Mouse (Mus musculus): ENCODE results near the gene Asic2.

DNA sequence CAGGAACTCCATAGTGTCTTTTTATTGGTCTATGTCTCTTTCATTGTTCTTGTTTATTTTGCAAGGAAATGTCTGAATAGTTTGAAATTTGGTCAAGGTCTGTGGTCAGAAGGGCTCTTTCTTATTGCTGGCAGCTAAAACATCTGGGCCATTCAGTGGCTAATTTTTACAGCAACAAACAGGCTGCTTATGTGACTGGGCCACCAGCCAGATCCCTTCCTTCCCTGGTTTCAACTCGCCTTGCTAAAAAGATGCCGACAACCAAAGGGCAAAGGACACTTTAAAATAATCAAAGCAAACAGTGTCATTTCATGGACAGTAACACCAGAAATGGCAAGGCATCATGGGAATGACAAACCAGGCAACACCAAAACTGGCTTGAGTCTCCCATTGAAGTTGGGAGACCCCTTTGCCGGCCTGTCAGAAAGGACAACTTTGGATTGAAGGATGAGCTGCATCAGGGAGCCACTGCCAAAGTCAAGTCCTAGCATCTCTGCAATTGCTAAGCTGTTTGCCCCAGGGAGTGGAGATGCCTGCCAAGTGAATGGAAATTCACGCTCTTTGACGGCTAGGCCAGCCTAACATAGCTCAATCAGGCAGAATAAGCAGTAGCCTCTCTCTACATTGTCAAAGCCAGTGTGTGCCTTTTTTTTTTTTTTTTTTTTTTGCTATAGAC, 123.1 kb downstream of the Asic2 start:
- TF ChIP-seq CTCF (IDR thresholded peaks at IDR 0.05; ENCODE audit: low read depth, low read length) = no peak
- TF ChIP-seq POLR2A (IDR thresholded peaks at IDR 0.05; ENCODE audit: extremely low read depth, insufficient read depth, low read length) = no peak

Data from liver, adult 2 months (tissue).